Mouse (Mus musculus) forelimb bud, embryonic 11.5 days (tissue): Measurements from ENCODE around the gene Ccdc151.

ENCODE experiments used
- DNase-seq: peaks from one replicate; pipeline ENCODE4 v3.0.0-alpha.2; 2012; ENCODE audit warnings: low read depth, low spot score

Ccdc151 gene

DNA sequence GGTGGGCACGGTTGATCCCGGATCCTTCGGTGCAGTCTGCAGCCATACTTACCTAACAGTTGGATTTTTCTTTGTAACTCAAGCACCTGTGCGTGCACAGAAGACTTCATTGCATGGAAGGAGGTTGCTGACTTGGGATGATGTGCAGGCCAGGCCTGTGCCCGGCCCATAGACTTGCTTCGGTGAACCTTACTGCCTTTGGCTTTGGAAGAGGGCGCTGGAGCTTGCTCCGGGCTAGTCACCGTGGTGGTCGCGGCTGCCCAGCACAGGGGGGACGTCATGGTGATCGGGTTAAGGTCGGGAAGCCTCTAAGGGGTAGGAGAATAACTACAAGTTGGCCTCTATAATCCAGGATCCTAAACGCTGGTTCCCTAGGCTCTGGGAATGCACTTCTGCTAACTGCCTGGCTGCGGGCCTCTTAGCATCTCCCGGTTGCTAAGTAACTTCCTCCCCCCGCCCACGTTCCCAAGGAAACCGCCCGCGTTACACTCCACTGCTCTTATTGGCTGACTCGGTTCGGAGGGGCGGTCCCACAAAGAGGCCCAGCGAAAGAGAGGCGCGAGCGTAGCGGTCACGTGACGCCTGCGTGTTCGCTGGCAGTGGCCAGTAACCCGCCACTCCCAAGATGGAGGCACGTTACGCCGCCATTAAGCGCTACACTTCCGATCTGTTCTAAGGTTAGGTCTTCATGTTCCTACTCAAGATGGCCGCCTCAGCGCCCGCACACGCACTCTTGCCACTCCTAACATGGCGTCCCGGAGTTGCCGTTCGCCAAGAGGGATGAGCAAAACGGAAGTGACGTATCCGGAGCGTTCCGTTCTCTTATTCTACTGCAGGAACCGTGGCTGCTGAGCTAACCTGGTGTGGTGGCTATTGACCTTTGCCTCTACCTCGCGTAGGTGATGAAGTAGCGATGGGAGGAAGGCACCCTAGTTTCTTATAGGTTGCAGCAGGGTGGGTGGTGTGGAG lies at the start of gene Ccdc151, which contains the start of gene Prkcsh:
Gene Ccdc151, minus strand, starts transcription at position 441 of the 969 bp plus-strand sequence.
Gene Prkcsh, plus strand, starts transcription at position 613 of the 969 bp plus-strand sequence.
- peak; percentile 99 for DNase-seq

DNA sequence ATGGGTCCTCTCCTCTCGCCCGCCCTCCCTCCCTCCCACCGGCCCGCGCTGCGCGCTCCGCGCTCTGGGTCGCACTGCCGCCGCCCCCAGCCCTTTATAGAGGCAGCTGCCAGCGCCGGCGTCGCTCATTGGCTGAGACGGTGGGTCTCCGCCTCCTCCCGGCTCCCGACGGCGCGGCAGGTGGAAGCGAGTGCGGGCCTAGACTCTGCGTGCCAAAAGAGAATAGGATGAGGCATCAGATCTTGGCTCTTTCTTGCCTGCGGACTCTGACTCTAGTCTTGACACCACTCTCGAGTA lies 49.5 kb upstream of the Ccdc151 start, which contains the start of gene Elavl3:
Gene Elavl3, minus strand, starts transcription at position 66 of the 297 bp plus-strand sequence.
- no peak for DNase-seq

DNA sequence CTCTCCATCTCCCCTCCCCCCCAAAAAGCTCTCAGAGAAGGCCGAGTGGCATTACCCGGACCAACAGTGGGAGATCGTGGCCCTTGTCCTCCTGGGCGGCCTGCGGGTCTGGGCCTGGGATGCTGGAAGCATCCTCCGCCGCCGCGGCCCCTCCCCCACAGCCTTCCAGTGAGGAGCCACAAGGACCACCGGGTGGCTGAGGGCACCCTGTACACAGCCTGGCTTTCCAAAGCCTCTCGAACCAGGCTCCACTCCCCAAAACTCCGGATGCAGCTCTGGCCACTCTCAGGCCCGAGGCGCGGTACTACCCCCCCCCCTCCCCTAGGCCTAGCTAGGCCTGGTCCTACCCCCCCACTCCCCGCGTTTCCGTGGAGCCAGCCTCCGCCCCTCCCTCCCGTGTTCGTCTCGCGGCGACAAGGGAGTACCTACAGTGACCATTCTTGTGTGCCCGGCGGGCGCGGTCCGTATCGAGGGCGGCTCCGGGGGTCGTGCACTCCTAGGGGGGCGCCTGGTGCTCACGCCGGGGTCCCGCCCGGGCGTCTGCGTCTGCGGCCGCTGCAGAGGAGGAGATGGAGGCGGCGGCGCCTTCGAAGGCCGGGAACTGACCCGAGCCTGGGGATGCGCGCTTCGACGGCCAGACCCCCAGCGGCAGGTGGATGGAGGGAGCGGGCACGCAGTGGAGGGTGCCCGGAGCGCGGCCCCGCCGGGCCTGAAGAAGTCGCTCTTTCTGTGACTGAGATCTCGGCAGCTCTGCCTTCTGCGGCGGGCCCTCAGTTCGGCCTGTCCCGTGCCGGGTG lies 48.9 kb upstream of the Ccdc151 start:
- DNase-seq: no peak

DNA sequence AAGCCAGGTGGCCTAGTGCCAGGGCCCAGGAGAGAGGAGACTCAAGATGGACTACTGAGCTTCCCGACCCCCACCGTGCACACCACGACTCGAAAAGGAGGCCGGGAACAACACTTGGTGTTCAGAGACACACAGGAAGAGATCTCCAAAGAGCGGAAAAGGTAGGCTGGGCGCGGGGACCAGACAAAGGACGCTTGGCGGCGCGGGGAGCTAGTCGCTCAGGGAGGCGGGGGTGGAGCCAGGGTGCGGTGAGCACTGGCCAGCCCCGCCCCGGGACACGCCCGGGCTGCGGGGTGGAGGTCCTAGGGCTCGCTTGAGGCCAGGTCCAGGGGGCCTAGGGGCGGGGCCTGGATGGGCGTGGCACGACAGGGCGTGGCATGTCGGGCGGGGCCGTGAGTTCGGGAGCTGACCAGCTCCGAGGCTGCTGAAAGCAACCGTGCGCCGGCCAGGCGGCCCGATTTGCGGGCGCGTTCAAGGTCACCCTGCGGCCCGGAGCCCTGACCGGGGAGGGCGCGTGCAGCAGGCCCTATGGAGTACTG lies 48.0 kb upstream of the Ccdc151 start:
- DNase-seq: peak; percentile 52

DNA sequence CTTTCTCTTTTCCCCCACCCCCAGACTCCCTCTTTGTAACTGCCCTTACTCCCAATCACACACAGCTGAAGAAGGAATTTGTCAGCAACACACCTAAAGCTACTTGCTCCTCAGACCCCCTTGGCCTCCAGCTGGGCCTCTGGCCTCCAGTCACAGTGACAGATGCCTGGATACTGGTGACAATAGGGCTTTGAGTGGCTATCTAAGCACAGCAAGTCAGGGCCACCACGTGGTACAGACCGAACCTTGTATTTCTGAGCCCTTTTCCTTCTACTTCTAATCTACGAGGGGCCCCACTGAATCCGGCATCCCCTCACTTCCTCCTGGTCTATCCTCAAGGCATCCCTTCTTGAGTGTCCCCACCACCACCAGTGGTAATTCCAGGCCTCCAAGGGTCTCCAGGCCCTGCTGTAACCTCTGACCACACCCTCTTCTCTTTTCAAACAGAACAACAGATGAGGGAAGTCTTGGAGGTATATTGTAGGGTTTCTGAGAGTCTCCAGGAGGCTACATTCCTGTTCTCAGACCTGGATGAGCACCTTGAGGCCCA lies 47.4 kb upstream of the Ccdc151 start:
- no peak for DNase-seq

DNA sequence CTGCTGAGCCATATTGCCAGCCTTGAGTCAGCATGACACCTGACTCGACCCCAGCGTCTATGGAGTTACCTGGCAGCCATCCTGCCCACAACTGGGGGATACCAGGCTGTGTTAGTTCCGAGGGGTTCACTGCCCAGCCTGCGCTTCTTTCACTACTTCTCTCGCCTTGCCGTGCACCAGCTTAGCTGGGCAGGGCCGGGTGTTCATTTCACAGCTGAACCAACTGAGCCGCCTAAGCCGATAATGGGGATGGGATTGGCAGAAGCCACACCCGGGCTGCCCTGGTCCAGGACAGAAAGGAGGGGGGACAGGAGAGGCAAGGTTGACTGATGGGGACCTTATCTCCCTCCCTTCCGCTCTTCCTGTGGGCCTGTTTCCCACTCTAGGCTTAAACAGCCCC lies 46.9 kb upstream of the Ccdc151 start:
- DNase-seq: no peak

DNA sequence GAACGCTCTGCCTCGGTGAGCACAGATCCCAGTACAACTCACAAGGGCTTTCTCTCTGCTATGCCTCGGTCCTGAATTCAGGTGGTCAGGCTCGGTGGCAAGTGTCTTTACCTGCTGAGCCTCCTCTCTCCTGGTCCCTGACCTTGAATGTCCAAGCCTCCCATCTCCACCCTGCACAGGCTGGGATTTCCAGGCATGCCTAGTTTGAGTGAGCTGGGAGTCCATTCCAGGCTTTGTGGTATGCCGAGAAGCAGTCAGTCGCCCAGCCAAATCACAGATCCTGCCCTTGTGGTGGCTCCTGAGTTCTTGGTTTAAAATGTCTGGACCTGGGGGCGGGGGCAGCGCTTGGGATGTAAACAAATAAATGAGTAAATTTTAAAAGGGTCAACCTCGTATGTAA lies 44.9 kb upstream of the Ccdc151 start:
- no peak for DNase-seq

DNA sequence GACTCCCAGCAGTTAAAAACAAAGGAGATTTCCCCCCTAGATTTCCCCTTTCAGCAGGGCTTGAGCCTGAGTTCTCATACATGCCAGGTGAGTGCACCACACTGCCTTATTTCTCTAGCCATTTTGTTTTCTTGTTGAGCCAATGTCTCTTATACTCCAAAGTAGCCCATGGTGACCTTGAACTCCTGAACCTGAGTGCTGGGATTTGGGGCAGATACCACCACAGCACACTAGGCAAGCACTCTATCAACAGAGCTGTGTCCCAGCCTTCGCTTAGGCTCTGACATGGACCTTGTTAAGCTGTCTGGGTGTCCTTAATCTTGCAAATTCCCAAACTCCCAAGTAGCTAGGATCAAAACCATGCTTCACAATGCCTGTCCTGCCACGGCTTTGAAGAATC lies 39.4 kb upstream of the Ccdc151 start:
- DNase-seq: no peak

DNA sequence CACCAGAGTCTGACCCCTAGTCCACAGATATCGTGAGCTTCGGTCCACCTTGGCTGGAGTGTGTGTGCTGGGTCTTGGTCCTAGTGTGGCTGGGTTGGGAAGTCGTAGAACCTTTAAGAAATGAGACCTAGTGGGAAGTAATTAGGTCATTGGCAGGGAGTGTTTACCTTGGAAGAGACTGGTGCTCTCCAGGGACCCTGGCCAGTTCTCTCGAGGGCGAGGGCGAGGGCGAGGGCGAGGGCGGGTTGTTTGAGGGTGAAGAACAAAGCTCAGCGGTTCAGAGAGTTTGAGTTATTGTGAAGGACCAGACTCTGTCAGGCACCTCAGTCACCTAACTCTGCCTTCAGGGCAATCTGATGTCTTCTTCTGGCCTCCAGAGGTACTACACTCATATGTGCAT lies 35.4 kb upstream of the Ccdc151 start:
- DNase-seq: no peak

DNA sequence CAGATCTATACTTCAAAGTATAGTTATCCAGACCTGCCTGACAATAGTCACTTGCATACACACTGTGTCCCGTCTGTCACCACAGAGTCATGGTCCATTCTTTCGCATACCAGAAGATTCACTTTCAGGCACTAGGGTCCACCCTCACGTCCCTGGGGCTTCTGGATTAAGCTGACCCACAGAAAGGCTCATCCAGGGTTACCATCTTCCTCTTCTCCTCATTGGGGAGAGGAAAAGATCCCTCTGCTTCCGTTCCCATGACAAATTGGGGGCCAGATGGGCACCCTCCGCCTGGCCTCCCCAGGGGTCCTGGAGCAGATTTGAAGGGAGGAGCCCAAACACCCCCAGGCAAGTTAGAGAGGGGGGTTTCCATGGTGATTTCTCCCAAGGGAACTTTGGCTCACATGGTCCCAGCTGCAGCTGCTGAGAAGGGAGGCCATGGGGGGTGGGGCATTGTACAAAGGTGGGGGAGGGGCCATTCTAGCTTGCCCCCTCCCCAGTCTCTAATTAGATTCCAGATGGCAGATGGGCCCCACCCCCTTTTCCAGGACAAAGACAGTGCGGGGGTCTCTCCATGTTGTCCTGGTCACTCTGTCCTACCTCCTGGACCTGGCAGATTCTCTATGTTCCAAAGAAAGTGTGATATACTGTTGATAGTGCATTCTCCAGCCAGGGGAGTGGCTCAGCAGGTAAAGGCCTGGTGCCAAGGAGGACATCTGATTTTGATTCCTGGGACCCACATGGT lies 33.0 kb upstream of the Ccdc151 start:
- no peak for DNase-seq

DNA sequence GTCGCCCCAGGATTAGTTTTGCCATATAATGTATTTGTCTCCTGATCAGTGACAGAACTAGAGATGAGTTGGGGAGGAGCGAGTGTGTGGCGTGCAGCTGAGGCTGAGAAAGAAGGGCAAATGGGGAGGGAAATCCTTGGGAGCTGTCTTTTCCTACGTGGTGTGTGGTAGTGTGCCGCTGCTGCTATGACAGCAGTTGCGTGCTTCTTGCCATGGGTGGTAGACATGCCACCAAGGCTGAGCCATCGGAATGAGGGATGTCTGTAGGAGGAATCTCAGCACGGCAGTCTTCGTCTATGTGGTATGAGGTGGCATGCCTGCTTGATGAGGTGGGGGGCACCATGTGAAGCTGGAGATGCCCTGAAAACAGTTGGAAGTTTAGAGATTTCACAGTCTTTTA lies 28.0 kb upstream of the Ccdc151 start:
- no peak for DNase-seq

DNA sequence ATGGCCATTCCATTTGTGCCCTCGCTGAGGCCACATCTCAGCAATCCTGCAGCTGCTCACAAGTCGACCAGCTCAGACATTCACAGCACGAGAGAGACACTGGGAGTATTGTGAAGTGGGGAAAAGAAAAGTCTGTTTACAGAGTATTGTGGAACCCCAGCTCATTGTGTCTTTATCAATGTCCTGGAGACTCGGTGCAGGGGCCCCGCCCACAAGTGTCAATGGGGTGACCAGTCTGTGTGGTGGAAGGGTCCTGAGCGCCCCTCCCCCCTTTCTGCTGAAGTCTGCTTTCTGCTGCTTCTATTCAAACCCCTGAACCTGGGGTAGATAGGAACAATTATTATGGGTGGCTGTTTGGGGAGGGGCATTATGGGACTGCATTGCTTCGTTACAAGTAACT lies 26.0 kb upstream of the Ccdc151 start:
- DNase-seq: no peak

DNA sequence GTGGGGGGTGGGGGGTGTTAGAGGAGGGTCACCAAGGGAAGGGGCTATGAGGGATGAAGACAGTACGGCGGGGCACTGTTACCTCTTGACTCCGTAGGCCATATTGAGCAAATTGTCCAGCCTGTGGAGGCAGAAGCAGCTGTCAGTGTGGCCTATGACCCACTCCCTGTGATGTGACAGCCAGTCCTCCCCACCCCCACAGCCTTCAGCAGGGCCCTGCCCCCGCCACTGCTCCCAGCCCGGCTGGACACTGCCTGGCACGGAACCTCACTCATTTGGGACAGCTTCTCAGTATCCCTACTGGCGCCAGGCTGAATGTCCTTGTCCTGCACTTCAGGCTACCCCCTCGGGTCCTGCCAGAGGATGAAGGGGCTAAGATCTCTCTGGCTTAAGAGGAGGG lies 22.2 kb upstream of the Ccdc151 start:
- DNase-seq: no peak

DNA sequence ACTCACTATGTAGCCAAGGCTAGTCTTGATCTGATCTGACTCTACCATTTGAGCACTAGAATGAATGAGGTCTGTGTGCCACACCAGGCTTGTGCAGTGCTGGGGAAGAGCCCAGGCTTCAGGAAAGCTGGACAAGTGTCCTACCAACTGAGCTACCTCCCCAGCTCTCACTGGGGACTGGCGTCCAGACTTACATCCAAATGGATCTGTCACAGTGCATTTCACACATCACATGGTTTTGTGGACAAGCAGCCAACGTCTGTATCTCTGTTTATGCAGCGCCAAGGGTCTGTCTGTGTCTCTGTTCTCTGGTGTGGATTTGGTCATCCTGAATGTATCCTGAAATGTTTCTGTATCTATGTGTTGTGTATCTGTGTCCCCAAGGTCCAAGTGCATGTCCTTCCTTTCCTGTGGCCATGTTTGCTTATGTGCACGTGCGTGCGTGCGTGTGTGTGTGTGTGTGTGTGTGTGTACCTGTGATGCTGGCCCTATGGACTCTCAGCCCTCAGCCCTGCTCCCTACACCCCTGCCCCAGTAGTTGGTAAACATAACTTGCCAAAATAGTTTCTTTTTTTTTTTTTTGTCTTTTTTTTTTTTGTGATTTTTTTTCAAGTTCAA lies 14.9 kb upstream of the Ccdc151 start:
- no peak for DNase-seq

DNA sequence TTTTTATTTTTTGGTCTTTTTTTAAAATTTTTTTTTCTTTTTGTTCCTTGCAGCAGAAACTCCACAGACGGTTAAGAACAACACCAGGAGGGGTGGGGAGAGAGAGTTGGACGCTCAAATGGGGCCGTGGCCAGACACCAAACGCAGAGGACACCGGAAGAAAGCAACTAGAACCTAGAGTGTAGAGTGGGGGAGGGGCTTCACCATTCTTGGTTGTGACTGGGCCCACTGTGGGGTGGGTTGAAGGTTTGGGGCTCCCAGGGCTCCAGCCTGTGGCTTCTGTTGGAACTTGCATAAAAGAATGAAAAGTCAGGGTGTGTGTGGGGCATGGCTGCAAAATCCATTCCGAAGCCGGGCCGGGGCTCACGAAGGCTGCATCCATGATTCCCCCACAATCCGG lies 13.8 kb upstream of the Ccdc151 start:
- DNase-seq: no peak

DNA sequence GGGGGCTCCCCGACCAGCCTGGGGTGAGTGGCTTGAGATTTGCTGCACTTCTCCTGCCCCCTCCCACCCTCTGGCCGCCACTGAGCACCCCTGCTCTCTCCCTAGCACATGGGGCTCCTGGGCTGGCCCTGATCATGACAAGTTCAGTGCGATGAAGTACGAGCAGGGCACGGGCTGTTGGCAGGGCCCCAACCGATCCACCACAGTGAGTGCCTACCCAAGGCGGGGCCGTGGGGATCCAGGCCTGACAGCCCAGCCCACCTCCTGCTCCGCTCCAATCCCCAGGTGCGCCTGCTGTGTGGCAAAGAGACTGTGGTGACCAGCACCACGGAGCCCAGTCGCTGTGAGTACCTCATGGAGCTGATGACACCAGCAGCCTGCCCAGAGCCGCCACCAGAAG lies 10.3 kb upstream of the Ccdc151 start:
- no peak for DNase-seq

DNA sequence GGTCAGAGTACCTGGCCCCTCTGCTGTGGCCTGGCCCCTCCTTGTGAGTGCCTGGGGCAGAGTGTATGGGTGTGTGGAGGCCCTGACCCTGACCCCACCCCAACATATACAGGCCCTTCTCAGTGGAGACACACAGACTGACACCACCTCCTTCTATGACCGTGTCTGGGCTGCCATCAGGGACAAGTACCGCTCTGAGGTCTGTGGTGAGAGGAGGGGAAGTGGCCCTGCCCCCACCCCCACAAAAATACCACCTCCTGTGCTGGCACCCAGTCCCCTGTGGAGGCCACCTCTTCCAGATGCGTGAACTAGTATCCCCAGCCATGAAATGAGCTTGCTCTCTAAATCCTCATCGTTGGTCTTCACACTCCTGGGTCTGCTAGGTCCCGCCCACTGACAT lies 8.6 kb upstream of the Ccdc151 start:
- no peak for DNase-seq

DNA sequence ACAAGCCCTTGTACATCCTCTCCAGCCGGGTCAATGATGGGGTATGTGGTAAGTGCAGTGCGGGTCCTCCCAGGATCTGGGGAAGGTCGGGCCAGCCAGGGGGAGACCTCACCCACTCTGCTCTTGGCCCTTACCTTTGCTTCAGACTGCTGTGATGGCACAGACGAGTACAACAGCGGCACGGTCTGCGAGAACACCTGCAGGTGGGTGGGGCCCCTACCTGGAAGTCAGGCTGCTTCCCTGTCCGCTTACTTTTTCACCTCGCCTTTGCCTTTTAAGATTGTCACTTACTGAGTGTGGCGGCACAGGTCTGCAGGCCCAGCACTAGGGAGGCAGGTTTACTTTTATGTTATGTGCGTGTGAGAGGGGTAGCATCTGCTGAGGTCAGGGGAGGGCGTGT lies 2.1 kb upstream of the Ccdc151 start:
- no peak for DNase-seq

DNA sequence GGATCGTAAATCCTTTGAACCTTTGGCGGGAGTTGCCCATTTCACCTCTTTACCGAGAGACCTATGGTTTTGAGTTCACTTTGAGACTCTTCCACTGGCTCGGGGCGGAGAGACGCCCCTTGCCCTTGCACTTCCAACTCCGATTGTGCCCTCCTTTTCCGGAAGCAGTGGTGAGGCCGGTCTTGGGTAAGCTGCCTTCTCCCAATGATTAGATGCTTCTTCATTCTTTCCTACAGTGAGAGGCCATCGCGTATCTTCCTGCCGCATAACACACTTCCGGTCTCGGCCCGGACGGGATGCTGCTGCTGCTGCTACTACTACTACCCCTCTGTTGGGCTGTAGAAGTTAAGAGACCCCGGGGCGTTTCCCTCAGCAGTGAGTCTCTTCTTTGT lies 725 bp upstream of the Ccdc151 start:
- DNase-seq: peak; percentile 41

DNA sequence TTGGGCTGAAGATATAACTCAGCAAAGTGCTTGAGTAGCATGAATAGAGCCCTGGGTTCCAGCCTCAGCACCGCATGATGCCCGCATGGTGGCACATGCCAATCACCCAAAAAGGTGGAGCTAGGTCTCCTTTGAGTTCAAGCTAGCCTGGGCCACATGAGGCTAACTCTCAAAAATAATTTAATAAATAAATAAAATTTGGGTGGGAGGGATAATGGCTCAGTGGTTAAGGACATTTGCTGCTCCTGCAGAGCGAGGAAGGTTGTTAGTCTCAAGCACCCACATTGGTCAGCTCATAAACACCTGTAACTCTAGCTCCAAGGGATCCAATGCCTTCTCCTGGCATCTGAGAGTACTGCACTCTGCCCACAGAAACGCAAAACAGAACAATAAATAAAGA lies 801 bp downstream of the Ccdc151 start:
- no peak for DNase-seq

DNA sequence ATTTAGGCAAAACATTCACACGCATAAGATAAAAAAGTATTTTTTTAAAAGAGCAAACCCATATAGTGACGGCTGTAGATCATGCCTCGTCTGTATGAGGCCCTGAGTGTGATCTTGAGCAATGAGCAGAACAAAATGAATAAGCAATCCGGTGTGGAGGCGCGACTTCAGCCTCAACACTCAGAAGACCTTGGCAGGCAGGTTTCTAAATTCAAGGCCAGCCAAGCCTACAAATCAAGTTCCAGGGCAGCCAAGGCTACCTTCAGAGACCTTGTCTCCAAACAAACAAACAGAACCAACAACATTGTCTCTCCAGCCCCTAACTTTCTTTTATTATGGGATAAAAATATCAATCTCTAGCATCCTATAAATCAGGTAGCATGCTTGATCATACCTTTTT lies 2.1 kb downstream of the Ccdc151 start:
- DNase-seq: no peak
